Mouse (Mus musculus) B cell, adult (primary cell): ENCODE results near the gene Pold1. TPM values are rescaled to one million over a fixed set of nuclear protein-coding genes. Genes with fewer than 3 reads are reported as not detected.

ENCODE experiments used
- total RNA-seq: library from RNA; stranded (reverse); gene quantifications from 4 replicates; pipeline ENCODE4 v1.2.4, GENCODE M21; 2023; ENCODE audit not compliant: inconsistent age

The Pold1 gene
- 150 to 170 TPM (median 155 TPM) in 4 replicates for total RNA-seq

GRCm38 (mm10) chr7:44548497-44549087, at the start of gene Pold1:
TSS of gene Pold1 (minus strand) at chr7:44548849.

GRCm38 (mm10) chr7:44590402-44591347, 42.0 kb upstream of the Pold1 start, which contains the start of gene Kcnc3:
TSS of gene Kcnc3 (plus strand) at chr7:44590664.

GRCm38 (mm10) chr7:44572213-44572701, 23.6 kb upstream of the Pold1 start, which contains the start of gene Napsa:
TSS of gene Napsa (plus strand) at chr7:44572380.

GRCm38 (mm10) chr7:44553826-44554225, 5.2 kb upstream of the Pold1 start, which contains the start of gene Nr1h2:
TSS of gene Nr1h2 (minus strand) at chr7:44553951.

GRCm38 (mm10) chr7:44531946-44532732, 16.5 kb downstream of the Pold1 start, which contains the start of gene Spib:
TSS of gene Spib (minus strand) at chr7:44532071.

GRCm38 (mm10) chr7:44524502-44524901, 24.1 kb downstream of the Pold1 start, which contains the start of gene Mybpc2:
TSS of gene Mybpc2 (minus strand) at chr7:44524656.

GRCm38 (mm10) chr7:44495992-44496770, 52.5 kb downstream of the Pold1 start, which contains the start of the genes Emc10 and Fam71e1:
TSS of gene Emc10 (minus strand) at chr7:44496529.
TSS of gene Fam71e1 (plus strand) at chr7:44496581.

Other genes with a start within 250 kb of the Pold1 start
- gene Clec11a, start 241.9 kb downstream of the Pold1 start, total RNA-seq: 1.00 to 2.5 TPM (median 1.2 TPM) in 4 replicates
- gene Shank1, start 238.6 kb downstream of the Pold1 start, total RNA-seq: 29.6 to 39.7 TPM (median 36.1 TPM) in 4 replicates
- gene Syt3, start 164.7 kb downstream of the Pold1 start, total RNA-seq: not detected in 4 replicates
- gene 1700008O03Rik, start 163.0 kb downstream of the Pold1 start, total RNA-seq: not detected in 4 replicates
- not detected in 4 replicates for gene Lrrc4b, start 119.8 kb downstream of the Pold1 start, total RNA-seq
- gene Aspdh, start 83.5 kb downstream of the Pold1 start, total RNA-seq: not detected in 4 replicates
- gene Josd2, start 80.9 kb downstream of the Pold1 start, total RNA-seq: 64.3 to 78.1 TPM (median 67.9 TPM) in 4 replicates
- gene Emc10, start 52.3 kb downstream of the Pold1 start, total RNA-seq: 69.5 to 76.6 TPM (median 74.0 TPM) in 4 replicates
- 8.6 to 15.4 TPM (median 11.1 TPM) in 4 replicates for gene Fam71e1, start 52.3 kb downstream of the Pold1 start, total RNA-seq
- gene Mybpc2, start 24.2 kb downstream of the Pold1 start, total RNA-seq: 14.9 to 16.7 TPM (median 15.5 TPM) in 4 replicates
- gene Spib, start 16.8 kb downstream of the Pold1 start, total RNA-seq: 495 to 541 TPM (median 519 TPM) in 4 replicates
- 363 to 416 TPM (median 382 TPM) in 4 replicates for gene Nr1h2, start 5.1 kb upstream of the Pold1 start, total RNA-seq
- 665 to 743 TPM (median 692 TPM) in 4 replicates for gene Napsa, start 23.5 kb upstream of the Pold1 start, total RNA-seq
- gene Kcnc3, start 41.8 kb upstream of the Pold1 start, total RNA-seq: 22.7 to 29.6 TPM (median 23.7 TPM) in 4 replicates
- not detected in 4 replicates for gene Myh14, start 122.0 kb upstream of the Pold1 start, total RNA-seq
- gene Izumo2, start 159.9 kb upstream of the Pold1 start, total RNA-seq: not detected in 4 replicates
- 66.6 to 84.4 TPM (median 73.7 TPM) in 4 replicates for gene Vrk3, start 199.6 kb upstream of the Pold1 start, total RNA-seq
- gene Zfp473, start 202.2 kb upstream of the Pold1 start, total RNA-seq: 2.0 to 3.3 TPM (median 2.6 TPM) in 4 replicates